In genomic region chr8:85035165-85035727, GRCm38 (mm10) we compare ENCODE assay signal across 8 mouse cellular contexts. TPM values are rescaled to one million over a fixed set of nuclear protein-coding genes. Genes with fewer than 3 reads are reported as not detected.
DNase-seq lines count a peak whose midpoint lies in the region; ATAC-seq and TF ChIP-seq lines count a peak whose summit lies in the region.

No protein-coding gene starts in this region.

- no peaks in the 10 kb centered on the region for H3K27me3 ChIP-seq in intestine, embryonic 14.5 days (replicated peaks; ENCODE audit: control insufficient read depth, insufficient read depth, low read length)

- WGBS in intestine, embryonic 14.5 days: 4% methylated on average over 12 of the region's 12 CpGs

- peaks cover 40% of the 10 kb centered on the region for H3K36me3 ChIP-seq in intestine, embryonic 14.5 days (ENCODE audit: control insufficient read depth, insufficient read depth, low read length)

- no peaks in the 10 kb centered on the region for H3K9me3 ChIP-seq in intestine, embryonic 14.5 days (ENCODE audit: control insufficient read depth, low read length)

- H3K27ac ChIP-seq in layer of hippocampus, adult 2 months: peak overlapping the region; percentile 99
- peak overlapping the region; percentile 99 for H3K27ac ChIP-seq in intestine, embryonic 14.5 days (ENCODE audit: low read depth)

- peak overlapping the region; percentile 69 for H3K9ac ChIP-seq in intestine, embryonic 14.5 days (ENCODE audit: low read length)

- peaks cover 14% of the 10 kb centered on the region for H3K4me1 ChIP-seq in intestine, embryonic 14.5 days (replicated peaks; ENCODE audit: control insufficient read depth, insufficient read depth, low read length)

- peak overlapping the region; percentile 84 for H3K4me2 ChIP-seq in intestine, embryonic 14.5 days (ENCODE audit: low read length)

- DNase-seq in layer of hippocampus, adult 2 months (ENCODE audit: low spot score in 2 of 2): no peak
- DNase-seq in layer of hippocampus, adult 18-20 months (ENCODE audit: low spot score in 2 of 2): no peak
- DNase-seq in embryo, embryonic 9.5 days (ENCODE audit: extremely low spot score): peak; percentile 50
- DNase-seq in intestine, embryonic 14.5 days (ENCODE audit: low spot score): peak; percentile 52
- peak; percentile 24 for DNase-seq in neural tube, embryonic 10.5 days (ENCODE audit: extremely low spot score, low spot score)
- no peak for DNase-seq in frontal cortex, postnatal 10 days (ENCODE audit: low spot score in 2 of 2)
- DNase-seq in cerebellum, postnatal 14 days: no peak
- no peak for DNase-seq in gastrocnemius, postnatal 14 days

- intact Hi-C loops in gastrocnemius, postnatal 14 days (cut with DNase I; ENCODE audit: low total_unique reads): no loop called here

- no peak for ATAC-seq in intestine, embryonic 14.5 days (replicated peaks; ENCODE audit: low FRiP score, low TSS enrichment, low read depth)

- TF ChIP-seq CTCF in layer of hippocampus, adult 2 months (conservative IDR thresholded peaks at IDR 0.05): no peak

- peak overlapping the region; percentile 75 for H3K4me3 ChIP-seq in layer of hippocampus, adult 2 months
- H3K4me3 ChIP-seq in intestine, embryonic 14.5 days (ENCODE audit: low read depth, low read length): peak overlapping the region; percentile 64

RNA-seq across cellular contexts. Expression of gene Tnpo2, which starts 1.5 kb away (rescaled TPM):
- total RNA-seq in layer of hippocampus, adult 2 months (2021): 100 to 1,000 TPM; 170 to 175 TPM
- total RNA-seq in layer of hippocampus, adult 18-20 months (2021): 100 to 1,000 TPM; 163 to 179 TPM
- 15.5 and 15.7 TPM in 2 replicates for polyA plus RNA-seq in intestine, embryonic 14.5 days (2014; fragmentation: Nextera tagmentation; extraction: Ambion mirVana)
- 10 to 100 TPM; 24.6 to 27.9 TPM for total RNA-seq in gastrocnemius, postnatal 14 days (2021)

RNA-seq across cellular contexts. Expression of gene Trir, which starts 8.6 kb away (rescaled TPM):
- total RNA-seq in layer of hippocampus, adult 2 months (2021): 100 to 1,000 TPM; 125 to 136 TPM
- total RNA-seq in layer of hippocampus, adult 18-20 months (2021): 100 to 1,000 TPM; 132 to 133 TPM
- polyA plus RNA-seq in intestine, embryonic 14.5 days (2014; fragmentation: Nextera tagmentation; extraction: Ambion mirVana): 115 and 143 TPM in 2 replicates
- total RNA-seq in gastrocnemius, postnatal 14 days (2021): 10 to 100 TPM; 77.5 to 92.1 TPM

RNA-seq across cellular contexts. Expression of gene Asna1, which starts 10.2 kb away (rescaled TPM):
- total RNA-seq in layer of hippocampus, adult 2 months (2021): 100 to 1,000 TPM; 119 to 122 TPM
- total RNA-seq in layer of hippocampus, adult 18-20 months (2021): 100 to 1,000 TPM; 122 to 125 TPM
- polyA plus RNA-seq in intestine, embryonic 14.5 days (2014; fragmentation: Nextera tagmentation; extraction: Ambion mirVana): 95.9 and 105 TPM in 2 replicates
- total RNA-seq in gastrocnemius, postnatal 14 days (2021): 10 to 100 TPM; 44.3 to 44.9 TPM

RNA-seq across cellular contexts. Expression of gene Best2, which starts 20.9 kb away (rescaled TPM):
- total RNA-seq in layer of hippocampus, adult 2 months (2021): not detected
- not detected for total RNA-seq in layer of hippocampus, adult 18-20 months (2021)
- not detected in 2 replicates for polyA plus RNA-seq in intestine, embryonic 14.5 days (2014; fragmentation: Nextera tagmentation; extraction: Ambion mirVana)
- total RNA-seq in gastrocnemius, postnatal 14 days (2021): not detected

RNA-seq across cellular contexts. Expression of gene Fbxw9, which starts 24.6 kb away (rescaled TPM):
- 10 to 100 TPM; 22.6 to 23.5 TPM for total RNA-seq in layer of hippocampus, adult 2 months (2021)
- total RNA-seq in layer of hippocampus, adult 18-20 months (2021): 10 to 100 TPM; 19.3 to 19.8 TPM
- 26.2 and 26.9 TPM in 2 replicates for polyA plus RNA-seq in intestine, embryonic 14.5 days (2014; fragmentation: Nextera tagmentation; extraction: Ambion mirVana)
- 1 to 10 TPM; 3.6 to 4.7 TPM for total RNA-seq in gastrocnemius, postnatal 14 days (2021)

Comparison
In these comparisons a context has a peak if more than half of its experiments do, and no peak if none do; other contexts are left out.
1. DNase-seq: peak in embryo, embryonic 9.5 days (single experiment), intestine, embryonic 14.5 days (single experiment) and neural tube, embryonic 10.5 days (single experiment); none in layer of hippocampus, adult 2 months (0 of 2), layer of hippocampus, adult 18-20 months (0 of 2), frontal cortex, postnatal 10 days (0 of 2), cerebellum, postnatal 14 days (0 of 2) and gastrocnemius, postnatal 14 days (single experiment).
2. RNA of gene Tnpo2, which starts 1.5 kb away (total RNA-seq): 163 to 179 TPM in layer of hippocampus, adult 18-20 months and 170 to 175 TPM in layer of hippocampus, adult 2 months; 24.6 to 27.9 TPM in gastrocnemius, postnatal 14 days; every median in the first group is over 4 times any median in the second.